Mouse (Mus musculus): Measurements from ENCODE around the gene Glmp. TPM values are rescaled to one million over a fixed set of nuclear protein-coding genes. Genes with fewer than 3 reads are reported as not detected.
A peak's percentile ranks its signal among the peaks of the same experiment; 100 is the strongest.
"Not testable (repeated sequence)": the region's sequence is repeated elsewhere in the genome, so short reads cannot be mapped to it uniquely, and the experiment has no call there.

Glmp gene
- polyA plus RNA-seq, 1 experiment from 2014 or later = 157 TPM

GRCm38 (mm10) chr3:88339006-88339405 lies 14.2 kb downstream of the Glmp start:
- no peak for DNase-seq (ENCODE audit: low spot score)
- Histone ChIP-seq H3K27ac (no peak overlapping the region), H3K36me3 (peaks cover 51% of the 10 kb centered on the region), H3K9me3 (no peaks in the 10 kb centered on the region), H3K4me1 (replicated peaks) (peaks cover 34% of the 10 kb centered on the region), H3K27me3 (ENCODE audit: insufficient read depth, poor library complexity, severe bottlenecking) (no peaks in the 10 kb centered on the region), H3K4me3 (no peak overlapping the region)
- WGBS = 83% methylated on average over 3 of the region's 3 CpGs

GRCm38 (mm10) chr3:88350732-88351131 lies 25.9 kb downstream of the Glmp start:
- 95% methylated on average over 13 of the region's 13 CpGs for WGBS
- Histone ChIP-seq H3K36me3 (peaks cover 100% of the 10 kb centered on the region), H3K9me3 (no peaks in the 10 kb centered on the region)

GRCm38 (mm10) chr3:88352907-88353306 lies 28.1 kb downstream of the Glmp start:
- Histone ChIP-seq H3K9me3 (no peaks in the 10 kb centered on the region), H3K4me3 (no peak overlapping the region), H3K4me1 (replicated peaks) (no peaks in the 10 kb centered on the region), H3K27ac (no peak overlapping the region), H3K36me3 (peaks cover 100% of the 10 kb centered on the region), H3K27me3 (ENCODE audit: insufficient read depth, poor library complexity, severe bottlenecking) (no peaks in the 10 kb centered on the region)
- 93% methylated on average over 9 of the region's 9 CpGs for WGBS
- DNase-seq (ENCODE audit: low spot score) = no peak

More at GRCm38 (mm10) chr3:88350732-88351131, 25.9 kb downstream of the Glmp start:
- Histone ChIP-seq H3K27me3 (ENCODE audit: insufficient read depth, poor library complexity, severe bottlenecking) (no peaks in the 10 kb centered on the region), H3K4me1 (replicated peaks) (no peaks in the 10 kb centered on the region), H3K27ac (no peak overlapping the region), H3K4me3 (no peak overlapping the region)
- no peak for DNase-seq (ENCODE audit: low spot score)

GRCm38 (mm10) chr3:88354396-88355165 lies 29.8 kb downstream of the Glmp start:
- Histone ChIP-seq H3K27me3 (ENCODE audit: insufficient read depth, poor library complexity, severe bottlenecking) (no peaks in the 10 kb centered on the region), H3K36me3 (peaks cover 100% of the 10 kb centered on the region)
- DNase-seq (ENCODE audit: low spot score) = no peak

GRCm38 (mm10) chr3:88359584-88359983 lies 34.8 kb downstream of the Glmp start:
- Histone ChIP-seq H3K4me3 (no peak overlapping the region), H3K9me3 (no peaks in the 10 kb centered on the region), H3K27ac (peak overlapping the region; percentile 72), H3K27me3 (ENCODE audit: insufficient read depth, poor library complexity, severe bottlenecking) (peaks cover 11% of the 10 kb centered on the region), H3K4me1 (replicated peaks) (peaks cover 46% of the 10 kb centered on the region), H3K36me3 (peaks cover 89% of the 10 kb centered on the region)
- WGBS = 68% methylated on average over 5 of the region's 5 CpGs
- peak; percentile 20 for DNase-seq (ENCODE audit: low spot score)

More at GRCm38 (mm10) chr3:88354396-88355165, 29.8 kb downstream of the Glmp start:
- no peak overlapping the region for H3K27ac ChIP-seq
- H3K4me3 ChIP-seq = no peak overlapping the region
- H3K4me1 ChIP-seq (replicated peaks) = peaks cover 12% of the 10 kb centered on the region
- H3K9me3 ChIP-seq = no peaks in the 10 kb centered on the region
- WGBS = 97% methylated on average over 8 of the region's 8 CpGs

GRCm38 (mm10) chr3:88359989-88360388 lies 35.2 kb downstream of the Glmp start:
- peak; percentile 24 for DNase-seq (ENCODE audit: low spot score)
- Histone ChIP-seq H3K4me3 (no peak overlapping the region), H3K27ac (peak overlapping the region; percentile 72), H3K9me3 (no peaks in the 10 kb centered on the region), H3K36me3 (peaks cover 85% of the 10 kb centered on the region), H3K27me3 (ENCODE audit: insufficient read depth, poor library complexity, severe bottlenecking) (peaks cover 15% of the 10 kb centered on the region), H3K4me1 (replicated peaks) (peaks cover 50% of the 10 kb centered on the region)
- 75% methylated on average over 3 of the region's 3 CpGs for WGBS

GRCm38 (mm10) chr3:88361096-88361495 lies 36.3 kb downstream of the Glmp start:
- peak overlapping the region; percentile 72; the same call in 1 of the 2 replicates for H3K27ac ChIP-seq
- peaks cover 53% of the 10 kb centered on the region for H3K4me1 ChIP-seq (replicated peaks)
- H3K36me3 ChIP-seq = peaks cover 74% of the 10 kb centered on the region
- no peaks in the 10 kb centered on the region for H3K9me3 ChIP-seq
- DNase-seq (ENCODE audit: low spot score) = no peak
- no peak overlapping the region; the same call in 1 of the 2 replicates for H3K4me3 ChIP-seq
- peaks cover 26% of the 10 kb centered on the region for H3K27me3 ChIP-seq (ENCODE audit: insufficient read depth, poor library complexity, severe bottlenecking)
- 82% methylated on average over 6 of the region's 6 CpGs for WGBS

- Histone ChIP-seq H3K36me3 (peaks cover 67% of the 10 kb centered on the region), H3K4me1 (replicated peaks) (peaks cover 54% of the 10 kb centered on the region), H3K27me3 (ENCODE audit: insufficient read depth, poor library complexity, severe bottlenecking) (peaks cover 32% of the 10 kb centered on the region), H3K9me3 (no peaks in the 10 kb centered on the region), H3K27ac (peak overlapping the region; percentile 72; the same call in 1 of the 2 replicates), H3K4me3 (no peak overlapping the region; the same call in 1 of the 2 replicates)
- WGBS = 92% methylated on average over 2 of the region's 2 CpGs
- no peak for DNase-seq (ENCODE audit: low spot score)
Observed at GRCm38 (mm10) chr3:88361612-88362313, 36.9 kb downstream of the Glmp start.

GRCm38 (mm10) chr3:88363700-88364099 lies 38.9 kb downstream of the Glmp start:
- WGBS = 53% methylated on average over 4 of the region's 4 CpGs
- Histone ChIP-seq H3K27me3 (ENCODE audit: insufficient read depth, poor library complexity, severe bottlenecking) (peaks cover 34% of the 10 kb centered on the region), H3K4me3 (no peak overlapping the region), H3K4me1 (replicated peaks) (peaks cover 57% of the 10 kb centered on the region), H3K9me3 (no peaks in the 10 kb centered on the region), H3K36me3 (peaks cover 48% of the 10 kb centered on the region), H3K27ac (peak overlapping the region; percentile 45; the same call in 1 of the 2 replicates)
- DNase-seq (ENCODE audit: low spot score) = no peak

- peak within 1 kb of the TSS; percentile 18; the same call in 1 of the 2 replicates for H3K4me3 ChIP-seq
- WGBS = under 1% methylated on average over 16 of the region's 16 CpGs
- peak; percentile 56 for DNase-seq (ENCODE audit: low spot score)
- no peaks in the 10 kb centered on the region for H3K9me3 ChIP-seq
- H3K4me1 ChIP-seq (replicated peaks) = peaks cover 50% of the 10 kb centered on the region
- H3K27me3 ChIP-seq (ENCODE audit: insufficient read depth, poor library complexity, severe bottlenecking) = peaks cover 34% of the 10 kb centered on the region
- H3K27ac ChIP-seq = peak within 1 kb of the TSS; percentile 45; the same call in 1 of the 2 replicates
- H3K36me3 ChIP-seq = peaks cover 41% of the 10 kb centered on the region
Observed at GRCm38 (mm10) chr3:88364337-88364736, 39.5 kb downstream of the Glmp start, which contains the start of gene Paqr6. Gene Paqr6, plus strand, starts transcription at chr3:88364584.

- Histone ChIP-seq H3K36me3 (peaks cover 26% of the 10 kb centered on the region), H3K4me3 (0 out of 2 replicates have a peak overlapping the region, but pooled peaks have one; percentile 16), H3K27me3 (ENCODE audit: insufficient read depth, poor library complexity, severe bottlenecking) (peaks cover 34% of the 10 kb centered on the region), H3K27ac (no peak overlapping the region), H3K9me3 (peaks cover 10% of the 10 kb centered on the region), H3K4me1 (replicated peaks) (peaks cover 35% of the 10 kb centered on the region)
- DNase-seq (ENCODE audit: low spot score) = no peak
- WGBS = 31% methylated on average over 34 of the region's 34 CpGs
Observed at GRCm38 (mm10) chr3:88365705-88366361, 41.0 kb downstream of the Glmp start.

GRCm38 (mm10) chr3:88366830-88367428 lies 42.1 kb downstream of the Glmp start:
- peak; percentile 45 for DNase-seq (ENCODE audit: low spot score)
- H3K9me3 ChIP-seq = not testable (repeated sequence)
- H3K27ac ChIP-seq = peak overlapping the region; percentile 80
- 6% methylated on average over 22 of the region's 22 CpGs for WGBS
- peaks cover 24% of the 10 kb centered on the region for H3K4me1 ChIP-seq (replicated peaks)
- H3K27me3 ChIP-seq (ENCODE audit: insufficient read depth, poor library complexity, severe bottlenecking) = peaks cover 34% of the 10 kb centered on the region
- H3K4me3 ChIP-seq = peak overlapping the region; percentile 41
- peaks cover 15% of the 10 kb centered on the region for H3K36me3 ChIP-seq
